Mouse (Mus musculus) left cerebral cortex, postnatal 10 days (tissue): ENCODE measurements at regions not wholly inside any gene's neighbourhood (a gene's known extent, or its start where the extent isn't known, plus 50 kb on each side); places are given as distances from the start of the nearest gene placed in this dataset.

Source experiments
- DNase-seq, 2 experiments: peaks; one replicate each; pipeline ENCODE4 v3.0.0; 2021 to 2022; ENCODE audit warnings: low spot score in 2 of 2, mixed read lengths in 1 of 2; ENCODE audit errors: extremely low spot score in 1 of 2
- intact Hi-C: fragments of 180-260 bp; cut with DNase I; formaldehyde crosslinking; loops from one replicate; pipeline ENCODE4 v1.15.1; 2025

DNA sequence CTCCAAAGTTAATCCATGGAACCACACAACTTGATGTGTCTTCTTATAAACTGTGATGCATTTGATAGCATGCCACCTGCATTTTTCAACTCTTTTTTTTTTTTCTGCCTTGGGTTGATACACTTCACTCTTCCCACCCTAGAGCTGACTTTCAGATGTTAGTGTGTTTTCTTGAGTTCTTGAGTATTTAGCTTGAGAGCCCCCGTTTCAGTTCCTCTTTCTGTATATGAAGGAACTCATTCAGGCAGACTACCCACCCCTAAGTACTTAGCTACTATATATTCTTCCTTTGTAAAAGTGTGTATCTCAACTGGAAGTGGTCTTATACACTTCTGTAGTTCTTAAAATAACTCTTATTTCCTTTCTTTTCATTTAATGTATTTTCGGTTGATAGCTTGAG, 371.1 kb downstream of the Tns1 start:
- intact Hi-C loops: no loop called here
- DNase-seq: no peak

DNA sequence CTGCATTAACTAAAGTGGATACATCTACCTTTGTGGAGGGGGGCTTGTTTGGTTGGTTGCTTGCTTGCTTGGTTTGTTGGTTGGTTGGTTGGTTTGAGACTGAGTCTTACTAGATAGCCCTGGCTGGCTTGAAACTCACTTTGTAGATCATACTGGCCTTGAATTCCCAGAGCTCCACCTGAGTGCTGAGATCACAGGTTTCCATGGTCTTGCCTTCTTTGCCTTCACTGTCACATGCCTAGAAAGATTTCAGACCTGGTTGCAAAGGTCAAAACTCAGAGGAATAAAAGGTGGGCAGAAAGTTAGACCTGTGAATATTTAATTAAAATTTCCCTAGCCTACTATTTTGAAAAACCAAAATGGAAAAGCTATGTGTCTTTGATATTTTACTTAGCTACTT, 375.5 kb downstream of the Tns1 start:
- intact Hi-C loops: no loop called here
- no peak for DNase-seq

DNA sequence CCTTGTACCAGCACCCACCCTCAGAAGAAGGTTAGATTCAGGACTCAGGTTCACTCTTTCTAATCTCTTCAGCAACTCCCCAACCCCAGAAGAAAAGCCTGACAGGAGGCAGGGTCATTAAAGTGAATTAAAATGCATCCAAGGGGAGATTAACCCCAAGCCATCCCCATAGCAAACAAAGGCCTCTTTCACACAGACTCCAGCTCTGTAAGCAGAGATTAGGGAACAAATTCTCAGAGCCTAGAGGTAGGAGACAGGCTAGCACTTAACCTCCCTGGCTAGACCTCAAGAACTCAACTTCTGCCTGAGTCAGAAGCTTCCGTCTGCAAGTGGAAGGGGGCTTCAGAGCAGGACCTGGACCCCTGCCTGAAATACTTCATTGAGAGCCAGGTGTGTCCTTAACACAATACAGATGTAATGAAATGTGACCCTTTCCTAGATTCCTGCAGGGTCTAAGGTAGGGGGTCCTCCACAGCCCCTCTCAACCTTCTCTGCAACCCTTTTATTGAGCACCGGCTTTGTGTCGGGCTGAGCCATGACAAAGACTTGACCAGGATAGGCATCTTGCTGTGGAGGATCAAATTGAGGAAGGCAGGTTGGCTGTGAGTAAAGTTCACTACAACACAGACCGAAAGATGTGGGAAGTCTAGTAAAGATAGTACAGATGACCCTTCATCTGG, 379.6 kb downstream of the Tns1 start:
- DNase-seq: no peak
- intact Hi-C loops: no loop called here

DNA sequence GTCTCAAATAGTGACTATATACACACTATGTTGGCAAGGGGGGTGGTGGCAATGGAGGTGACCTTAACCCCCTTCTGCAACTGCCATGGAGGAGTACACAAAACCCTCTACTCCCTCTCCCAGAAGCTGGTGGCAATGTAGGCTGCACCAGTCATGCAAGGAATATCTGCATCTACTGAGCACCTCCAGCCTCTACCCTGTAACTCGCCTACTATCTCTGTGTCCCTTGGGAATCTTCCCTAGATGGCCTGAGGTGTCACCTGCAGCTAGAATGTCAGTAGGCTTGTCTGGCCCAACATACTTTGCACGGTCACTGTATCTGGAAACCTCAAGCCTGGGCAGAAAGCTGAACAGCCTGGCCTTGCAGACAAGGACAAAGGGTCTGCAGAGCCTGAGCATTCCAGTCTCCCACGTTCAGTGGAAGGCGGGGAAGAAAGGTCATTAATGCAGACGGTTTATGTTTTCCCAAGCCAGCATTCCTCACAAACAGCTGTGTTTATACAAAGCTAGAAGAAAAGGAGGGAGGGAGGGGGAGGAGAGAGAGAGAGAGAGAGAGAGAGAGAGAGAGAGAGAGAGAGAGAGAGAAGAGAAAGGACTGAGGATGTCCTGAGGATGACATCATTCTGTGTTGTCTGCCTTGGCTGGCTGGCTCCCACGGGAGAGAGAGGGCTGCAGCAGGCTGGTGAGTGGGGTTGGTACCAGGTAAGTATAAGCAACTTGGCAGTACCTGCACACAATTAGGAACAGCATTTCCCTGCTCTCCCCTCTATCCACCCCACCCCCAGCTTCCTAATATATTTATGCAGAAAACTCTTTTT, 380.3 kb downstream of the Tns1 start:
- intact Hi-C loops: no loop called here
- DNase-seq: peak in 1 of 2 experiments; percentile 45

DNA sequence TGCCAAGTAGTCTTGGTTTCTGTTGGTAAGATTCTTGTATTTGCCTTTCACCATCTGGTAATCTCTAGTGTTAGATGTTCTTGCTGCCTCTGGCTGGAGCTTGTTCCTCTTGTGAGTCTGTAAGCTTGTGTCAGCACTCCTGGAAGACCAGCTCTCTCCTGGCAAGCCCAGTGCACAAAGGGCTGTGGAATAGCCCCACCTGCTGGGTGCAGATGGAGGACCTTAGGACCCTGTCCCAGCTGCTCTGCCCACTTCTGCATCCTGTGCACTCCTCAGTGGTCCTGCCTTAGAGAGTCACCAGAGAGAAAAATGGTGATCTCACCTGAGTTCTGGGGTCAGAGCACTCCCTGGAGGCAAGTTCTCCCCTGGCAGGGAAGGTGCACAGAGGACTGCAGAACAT, 387.2 kb downstream of the Tns1 start:
- intact Hi-C loops: no loop called here
- no peak for DNase-seq

DNA sequence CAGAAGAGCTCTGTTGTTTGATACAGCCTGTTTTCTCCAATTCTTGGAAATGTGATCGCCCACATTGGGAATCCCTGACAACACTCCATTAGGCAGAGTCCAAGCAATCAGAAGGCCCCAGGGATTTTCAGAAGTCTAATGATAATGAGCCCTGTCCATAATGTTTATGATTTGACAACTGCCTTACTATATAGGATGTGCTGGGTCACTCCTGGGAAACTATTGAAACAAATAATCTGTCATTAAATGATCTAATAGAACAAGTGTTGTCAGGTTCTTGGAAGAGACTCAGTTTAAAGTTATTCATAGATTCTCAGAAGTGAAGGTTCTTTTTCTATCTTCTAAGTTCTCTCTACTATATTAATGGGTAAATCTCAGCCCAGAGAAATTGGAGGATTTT, 395.9 kb downstream of the Tns1 start:
- intact Hi-C loops: no loop called here
- DNase-seq: no peak

DNA sequence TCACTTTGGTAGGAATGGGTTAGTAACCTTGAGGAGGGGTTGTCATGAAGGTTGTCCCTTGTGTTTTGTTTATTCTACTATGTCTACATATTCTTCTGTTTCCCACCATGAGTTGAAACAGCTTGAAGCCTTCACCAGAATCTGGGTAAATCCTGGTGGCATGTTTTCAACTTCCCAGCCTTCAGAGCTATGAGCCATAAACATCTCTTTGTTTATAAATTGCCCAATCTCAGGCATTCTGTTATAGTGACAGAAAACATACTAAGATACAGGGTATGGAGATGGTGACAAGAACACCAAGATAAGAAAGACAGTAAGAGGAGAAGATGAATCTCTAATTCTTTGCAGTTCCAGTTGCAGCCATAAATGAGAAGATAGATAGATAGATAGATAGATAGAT, 396.5 kb downstream of the Tns1 start:
- DNase-seq: no peak
- intact Hi-C loops: no loop called here

DNA sequence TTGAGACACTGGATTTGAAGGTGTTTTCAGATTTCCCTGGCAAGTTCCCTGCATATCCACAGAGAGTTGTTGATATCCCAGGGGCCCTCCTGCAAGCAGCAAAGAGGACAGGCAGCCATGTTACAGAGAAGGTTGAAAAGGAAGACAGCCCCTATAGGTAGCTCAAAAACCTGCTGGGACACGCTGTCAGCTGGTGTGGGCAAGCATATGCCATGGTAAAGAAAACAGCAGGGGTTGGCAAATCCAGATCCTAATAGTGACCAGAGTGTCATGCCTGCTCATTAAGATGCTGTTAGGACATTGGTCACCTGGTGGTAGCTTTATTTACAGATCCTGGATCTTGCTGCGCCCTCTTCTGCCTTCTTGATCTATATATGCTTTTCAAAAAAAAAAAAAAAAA, 397.6 kb downstream of the Tns1 start:
- DNase-seq: no peak

DNA sequence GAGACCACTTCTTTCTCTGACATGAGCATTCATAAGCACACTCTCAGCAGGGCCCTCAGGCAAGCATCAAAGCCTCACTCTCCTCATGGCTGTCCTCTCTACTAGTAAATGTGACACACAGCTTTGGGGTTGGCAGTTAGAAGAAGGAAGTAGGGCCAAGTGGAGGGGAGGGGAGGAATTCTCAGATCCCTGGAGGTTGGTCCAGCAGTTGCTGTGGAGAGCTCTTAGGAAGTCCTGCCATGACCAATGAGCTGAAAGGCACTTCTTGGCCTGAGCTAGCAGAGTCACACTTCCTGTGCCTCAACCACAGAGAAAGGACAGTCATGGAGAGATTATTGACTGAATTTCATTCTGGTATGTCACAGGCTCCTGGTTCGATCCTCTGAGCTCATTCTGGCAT, 398.8 kb downstream of the Tns1 start:
- no peak for DNase-seq
- intact Hi-C loops: no loop called here

More for the DNA sequence above, 397.6 kb downstream of the Tns1 start:
- intact Hi-C loops: no loop called here

DNA sequence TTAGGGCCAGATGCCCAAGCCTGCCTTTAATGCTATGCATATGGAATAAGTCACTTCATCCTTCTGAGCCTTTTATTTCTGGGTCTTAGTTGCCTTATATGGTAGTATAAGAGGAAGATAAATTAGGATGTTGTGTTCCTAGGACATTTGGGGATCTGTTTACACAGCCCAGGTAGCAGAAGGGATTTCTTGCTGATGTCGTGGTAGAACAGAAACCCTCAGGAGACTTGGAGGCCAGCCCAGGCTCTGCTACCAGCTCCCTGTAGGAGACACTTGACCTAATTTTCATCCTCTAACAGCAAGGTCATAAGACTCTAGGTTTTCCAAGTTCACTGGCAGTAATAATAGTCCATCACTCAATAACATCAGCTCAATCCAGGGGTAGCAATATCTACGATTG, 399.7 kb downstream of the Tns1 start:
- DNase-seq: no peak
- intact Hi-C loops: no loop called here

DNA sequence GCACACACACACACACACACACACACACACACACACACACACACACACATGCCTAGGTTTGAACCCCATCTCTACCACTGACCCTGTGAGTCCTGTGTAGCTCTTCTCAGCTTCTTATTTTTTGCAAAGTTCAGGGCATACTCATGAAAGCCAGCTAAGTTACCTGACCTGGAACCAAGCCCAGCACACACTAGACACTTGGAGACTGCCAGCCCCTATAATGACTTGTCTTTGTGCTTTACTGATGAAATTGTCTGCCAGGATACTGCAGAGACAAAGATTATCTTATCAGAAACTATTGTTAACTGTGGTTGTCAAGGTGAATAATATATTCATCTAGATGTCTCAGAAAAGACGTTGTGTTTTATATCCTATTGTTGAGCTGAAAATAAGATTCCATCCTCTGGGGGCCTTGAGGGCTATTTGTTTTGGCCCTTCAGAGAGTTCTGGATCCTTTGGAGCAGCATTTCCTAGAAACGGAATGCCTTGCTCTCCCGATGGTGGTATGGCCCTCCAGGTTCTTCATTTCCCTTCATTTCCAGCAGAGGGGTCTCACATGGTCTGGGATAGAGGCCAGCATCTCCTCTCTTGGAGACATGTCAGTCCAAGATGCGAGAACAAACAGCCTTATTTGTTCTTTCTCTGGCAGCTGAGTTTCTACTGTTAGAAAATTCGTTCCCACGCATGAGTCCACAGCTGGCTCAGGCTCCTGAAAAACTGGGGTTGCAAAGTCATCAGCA, 402.6 kb downstream of the Tns1 start:
- no peak for DNase-seq
- intact Hi-C loops: no loop called here

DNA sequence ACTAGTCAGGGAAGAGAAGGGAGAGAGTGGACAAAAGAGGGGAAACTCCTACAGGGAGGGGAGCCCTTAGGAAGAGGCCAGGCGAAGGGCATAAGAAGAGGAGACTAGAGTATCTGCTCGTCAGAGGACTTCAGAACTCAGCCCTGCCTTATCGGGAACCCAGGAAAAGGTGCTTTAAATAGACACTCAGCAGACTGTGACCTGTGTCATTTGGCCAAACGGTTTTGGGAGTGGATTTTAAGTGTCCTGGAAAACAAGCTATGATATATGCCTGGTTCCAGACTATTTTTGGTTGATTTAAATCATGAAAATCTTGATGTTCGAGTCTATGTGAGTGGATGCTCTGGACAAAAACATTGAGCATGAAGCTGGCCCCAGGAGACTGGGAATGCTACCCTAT, 405.8 kb downstream of the Tns1 start:
- intact Hi-C loops: no loop called here

DNA sequence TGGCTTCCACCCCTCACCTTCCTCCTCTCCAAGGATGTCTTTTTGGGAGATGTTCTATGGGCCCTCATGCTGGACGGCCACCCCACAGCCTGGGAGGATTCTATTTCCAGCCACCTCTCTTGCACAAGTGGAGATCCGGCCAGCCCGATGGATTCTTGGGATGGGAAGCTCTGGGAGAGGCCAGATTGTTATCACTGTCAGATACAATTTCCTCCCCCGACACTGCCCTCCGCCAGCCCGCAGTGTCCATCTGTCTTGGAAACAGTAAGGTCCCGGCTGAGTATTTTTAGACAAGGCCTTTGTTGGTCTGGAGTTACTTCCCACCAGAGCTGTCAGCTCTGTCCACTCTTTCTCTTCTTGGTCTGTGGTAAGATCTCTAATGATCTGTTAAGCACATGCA, 406.8 kb downstream of the Tns1 start:
- DNase-seq: peak in 1 of 2 experiments; percentile 32
- intact Hi-C loops: no loop called here

More for the DNA sequence above, 405.8 kb downstream of the Tns1 start:
- DNase-seq: no peak

DNA sequence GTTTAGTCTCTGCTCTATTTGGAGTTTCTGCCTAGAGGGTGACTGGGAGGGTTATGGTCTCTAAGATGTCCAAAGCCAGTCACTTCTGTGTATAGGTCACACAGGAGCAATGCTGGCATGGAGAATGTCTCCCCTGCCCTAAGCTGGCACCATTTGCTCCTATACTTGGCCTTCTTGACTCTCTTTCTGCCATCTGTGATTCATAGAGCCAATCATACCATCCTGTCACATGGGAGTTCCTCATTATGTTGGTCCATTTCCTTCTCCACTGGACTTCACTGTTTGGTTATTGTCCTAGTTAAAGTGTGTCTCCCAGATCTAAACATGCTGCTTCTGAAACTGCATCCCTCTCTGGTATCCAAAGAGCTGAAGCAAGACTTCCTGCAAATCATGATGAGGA, 407.3 kb downstream of the Tns1 start:
- DNase-seq: no peak
- intact Hi-C loops: no loop called here

DNA sequence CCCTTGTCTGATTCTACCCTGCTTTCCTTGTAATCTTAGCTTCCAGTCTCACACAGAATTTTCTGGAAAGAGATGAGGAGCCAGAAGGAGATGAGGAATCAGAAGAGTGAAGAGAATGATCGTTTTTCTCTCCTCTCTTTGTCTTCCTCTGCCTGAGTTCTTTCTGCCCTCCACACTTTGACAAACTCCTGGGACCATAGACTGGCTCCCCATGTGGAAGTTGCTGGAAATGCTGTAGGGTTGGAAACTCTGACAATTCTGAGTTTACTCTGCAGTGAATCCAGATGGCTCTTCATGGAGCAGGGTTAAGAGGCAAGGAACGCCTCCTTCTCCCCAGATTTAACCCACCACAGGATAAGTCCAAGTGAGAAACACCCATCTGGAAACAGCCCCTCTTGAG, 408.7 kb downstream of the Tns1 start:
- DNase-seq: no peak
- intact Hi-C loops: no loop called here

DNA sequence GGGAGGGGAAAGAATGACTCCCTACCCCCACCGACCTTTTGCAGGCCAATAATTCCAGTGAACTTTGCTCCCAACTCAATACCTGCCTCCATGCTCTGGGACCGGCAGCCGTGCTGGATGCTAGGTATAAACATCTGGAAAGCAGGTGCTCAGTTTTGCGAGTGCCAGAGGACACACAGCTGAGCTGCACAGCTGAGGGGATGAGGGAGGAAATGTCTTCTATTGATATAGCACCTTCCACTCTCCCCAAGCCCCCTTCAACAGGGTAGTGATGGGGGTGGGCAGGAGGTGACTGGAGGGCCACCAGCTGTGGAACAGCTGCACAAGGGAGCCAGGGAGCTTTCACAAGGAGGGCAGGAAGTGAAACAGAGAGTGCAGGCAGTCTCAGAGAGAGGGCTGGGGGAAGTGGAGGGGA, 421.8 kb downstream of the Tns1 start:
- intact Hi-C loops: no loop called here
- DNase-seq: no peak

DNA sequence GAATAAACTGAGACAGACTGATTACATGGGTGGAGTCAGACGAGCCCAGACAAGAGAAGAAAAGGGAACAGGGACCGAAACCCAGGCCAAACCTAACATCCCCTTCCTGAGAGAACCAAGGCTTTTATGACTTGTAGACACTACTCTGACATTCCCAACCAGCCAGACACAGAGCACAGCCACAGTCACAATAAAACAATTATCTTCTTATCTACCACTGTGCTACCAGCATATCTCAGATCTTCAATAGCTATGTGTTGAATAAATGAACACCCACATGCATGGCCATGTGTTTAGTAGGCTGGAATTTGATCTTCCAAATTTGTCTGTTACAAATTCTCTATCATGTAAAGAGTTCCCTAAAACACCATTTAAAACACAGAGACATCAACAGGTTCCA, 430.7 kb downstream of the Tns1 start:
- intact Hi-C loops: no loop called here
- no peak for DNase-seq

DNA sequence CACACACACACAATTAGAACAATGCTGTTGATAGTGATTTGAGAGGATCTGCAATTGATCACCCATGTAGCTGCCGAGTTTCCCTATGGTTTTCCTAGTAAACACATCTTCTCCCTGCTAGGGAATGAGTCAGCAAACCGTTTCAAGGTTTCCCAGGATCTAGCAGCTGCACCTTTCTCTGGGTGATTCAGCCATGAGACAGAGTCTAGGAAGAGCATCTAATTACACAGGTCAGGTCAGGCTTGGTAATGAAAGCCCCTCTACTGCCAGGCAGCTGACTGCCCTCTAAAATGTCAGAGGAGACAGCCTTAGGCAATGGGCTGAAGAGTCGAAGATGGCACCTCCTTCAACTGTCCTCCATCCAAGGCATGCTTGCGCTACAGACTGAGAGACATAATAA, 438.5 kb downstream of the Tns1 start:
- no peak for DNase-seq
- intact Hi-C loops: no loop called here

DNA sequence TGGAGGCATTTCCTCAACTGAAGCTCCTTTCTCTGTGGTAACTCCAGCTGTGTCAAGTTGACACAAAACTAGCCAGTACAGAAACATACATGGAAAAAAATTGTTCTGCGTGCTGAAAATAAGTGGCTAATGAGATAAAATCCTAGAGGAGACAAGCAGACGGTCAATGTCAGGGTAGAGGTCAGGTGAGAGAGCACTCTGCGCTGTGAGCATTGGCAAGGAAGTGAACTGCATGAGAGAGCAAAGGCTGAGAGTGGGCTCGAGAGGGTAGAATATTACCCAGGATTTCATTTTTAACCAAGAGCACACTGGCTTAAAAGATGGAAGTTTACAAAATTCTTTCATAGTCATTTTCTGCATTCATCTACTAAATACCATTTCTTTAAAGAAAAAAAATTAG, 439.2 kb downstream of the Tns1 start:
- intact Hi-C loops: no loop called here
- no peak for DNase-seq

DNA sequence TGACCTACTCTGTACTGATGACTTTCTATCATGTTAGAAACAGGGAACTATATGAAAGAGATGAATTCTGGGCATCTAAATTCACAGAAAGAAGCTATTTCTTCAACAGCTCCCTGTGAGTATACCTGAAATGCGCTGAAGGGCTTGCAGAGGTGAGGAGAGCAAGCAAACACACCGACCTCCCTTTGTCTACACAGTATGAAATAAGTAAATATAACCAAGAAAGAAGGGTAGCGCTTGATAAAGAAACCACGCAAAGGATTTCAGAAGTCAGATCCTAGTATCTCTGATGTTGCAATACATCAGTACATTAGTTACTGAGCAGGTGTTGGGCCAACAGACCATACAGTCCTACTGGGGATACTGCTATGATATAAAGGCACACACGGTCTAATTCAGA, 440.1 kb downstream of the Tns1 start:
- no peak for DNase-seq
- intact Hi-C loops: no loop called here
